Mouse (Mus musculus) myocyte (in vitro differentiated cells): ENCODE measurements around the gene Adamts4. TPM values are rescaled to one million over a fixed set of nuclear protein-coding genes. Genes with fewer than 3 reads are reported as not detected.

Experiments
- H3K27me3 ChIP-seq: one replicate; pipeline ENCODE4 v1.6.1; 2011; ENCODE audit not compliant: control insufficient read depth, insufficient read depth, insufficient read length
- H3K36me3 ChIP-seq: one replicate; pipeline ENCODE4 v1.6.1; 2011; ENCODE audit not compliant: control insufficient read depth, insufficient read depth
- H3K4me2 ChIP-seq: one replicate; pipeline ENCODE4 v1.6.1; 2011; ENCODE audit warnings: low read depth, control low read depth
- H3K4me3 ChIP-seq: one replicate; pipeline ENCODE4 v1.5.1; 2011; ENCODE audit warnings: mild to moderate bottlenecking, control low read depth, moderate library complexity
- H3K79me2 ChIP-seq: one replicate; pipeline ENCODE4 v1.6.1; 2011; ENCODE audit not compliant: control insufficient read depth, insufficient read depth
- H3ac ChIP-seq: one replicate; pipeline ENCODE4 v1.6.1; 2011; ENCODE audit not compliant: control insufficient read depth, insufficient read length
- CEBPB ChIP-seq: IDR thresholded peaks from 2 replicates; pipeline ENCODE4 v1.6.1; 2011; ENCODE audit warnings: mild to moderate bottlenecking, moderate library complexity; ENCODE audit not compliant: poor library complexity, insufficient read depth, severe bottlenecking
- E2F4 ChIP-seq: IDR thresholded peaks from one replicate; pipeline ENCODE4 v1.6.1; 2011; ENCODE audit warnings: mild to moderate bottlenecking, control low read depth, moderate library complexity; ENCODE audit not compliant: insufficient read depth
- MAX ChIP-seq: IDR thresholded peaks from one replicate; pipeline ENCODE4 v1.6.1; 2011; ENCODE audit warnings: low read depth, mild to moderate bottlenecking, control low read depth
- MYOD1 ChIP-seq, 3 experiments: IDR thresholded peaks; one replicate each; pipeline ENCODE4 v1.6.1; 2011; ENCODE audit warnings: control low read depth in 2 of 3, low read depth in 2 of 3, mild to moderate bottlenecking in 2 of 3, moderate library complexity in 1 of 3; ENCODE audit not compliant: insufficient read length in 2 of 3, control insufficient read depth in 1 of 3
- MYOG ChIP-seq, 3 experiments: IDR thresholded peaks; one replicate each; pipeline ENCODE4 v1.6.1; 2011; ENCODE audit warnings: control low read depth in 2 of 3, low read depth in 2 of 3, mild to moderate bottlenecking in 2 of 3; ENCODE audit not compliant: insufficient read length in 2 of 3, control insufficient read depth in 1 of 3, insufficient read depth in 1 of 3
- POLR2A ChIP-seq: IDR thresholded peaks from one replicate; pipeline ENCODE4 v1.6.1; 2011; ENCODE audit warnings: low read depth, mild to moderate bottlenecking, control low read depth, moderate library complexity; ENCODE audit not compliant: insufficient read length
- POLR2AphosphoS2 ChIP-seq: IDR thresholded peaks from one replicate; pipeline ENCODE4 v1.6.1; 2011; ENCODE audit warnings: low read depth, control low read depth; ENCODE audit not compliant: insufficient read length
- REST ChIP-seq: IDR thresholded peaks from one replicate; pipeline ENCODE4 v1.6.1; 2011; ENCODE audit warnings: mild to moderate bottlenecking, control low read depth, moderate library complexity; ENCODE audit not compliant: insufficient read depth, insufficient read length
- SRF ChIP-seq: IDR thresholded peaks from one replicate; pipeline ENCODE4 v1.6.1; 2011; ENCODE audit warnings: low read depth; ENCODE audit not compliant: control insufficient read depth, insufficient read length
- TCF12 ChIP-seq: IDR thresholded peaks from one replicate; pipeline ENCODE4 v1.6.1; 2011; ENCODE audit warnings: mild to moderate bottlenecking, control low read depth; ENCODE audit not compliant: poor library complexity, insufficient read depth, severe bottlenecking
- TCF3 ChIP-seq: IDR thresholded peaks from one replicate; pipeline ENCODE4 v1.6.1; 2011; ENCODE audit warnings: low read depth, control low read depth; ENCODE audit not compliant: insufficient read length
- USF1 ChIP-seq: IDR thresholded peaks from one replicate; pipeline ENCODE4 v1.6.1; 2011; ENCODE audit warnings: low read depth, mild to moderate bottlenecking, control low read depth, moderate library complexity
- polyA plus RNA-seq: library from polyadenylated mRNA; unstranded; fragments of >200 nt; fragmentation: generic; extraction: Trizol; gene quantifications from one replicate; pipeline ENCODE4 v1.2.1, GENCODE M21; 2012; ENCODE audit warnings: missing spikeins

Adamts4 gene
- polyA plus RNA-seq, 1 experiment = 15.0 TPM

GRCm38 (mm10) chr1:171271622-171272021 is 21.4 kb downstream of the Adamts4 start:
- H3ac ChIP-seq = no peak overlapping the region
- TF ChIP-seq POLR2AphosphoS2 (no peak), USF1 (no peak), MAX (no peak), REST (no peak), MYOG (IDR thresholded peaks at IDR 0.05; ENCODE audit: control insufficient read depth in 1 of 3, insufficient read depth in 1 of 3, insufficient read length in 2 of 3, low read depth in 2 of 3) (no peak), SRF (no peak), POLR2A (no peak), MYOD1 (IDR thresholded peaks at IDR 0.05; ENCODE audit: control insufficient read depth in 1 of 3, insufficient read length in 2 of 3, low read depth in 2 of 3) (no peak), E2F4 (no peak), CEBPB (no peak)
- H3K36me3 ChIP-seq = peaks cover 10% of the 10 kb centered on the region
- no peaks in the 10 kb centered on the region for H3K27me3 ChIP-seq
- H3K4me2 ChIP-seq = no peak overlapping the region
- peak overlapping the region; percentile 95 for H3K4me3 ChIP-seq
- peaks cover 3% of the 10 kb centered on the region for H3K79me2 ChIP-seq

DNA sequence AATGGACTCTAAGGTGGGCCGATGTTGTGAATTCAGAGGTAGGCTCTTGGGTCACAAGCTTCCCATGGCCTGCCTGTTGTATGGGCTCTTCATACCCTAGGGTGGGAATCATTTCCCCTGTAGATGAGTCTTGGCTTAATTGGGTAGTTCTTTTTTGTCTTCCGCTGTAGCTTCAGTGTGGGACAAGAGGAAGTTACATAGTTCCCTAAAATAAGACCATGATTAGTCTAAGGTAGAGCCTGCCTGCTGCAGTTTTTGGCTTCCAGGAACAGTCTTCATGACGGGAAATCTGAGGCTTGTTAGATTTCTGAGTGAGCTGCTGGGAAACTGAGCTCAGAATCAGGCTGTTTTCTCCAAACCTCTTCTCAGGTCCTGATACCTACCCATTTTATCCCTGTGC is 21.9 kb downstream of the Adamts4 start:
- H3K79me2 ChIP-seq = peaks cover 3% of the 10 kb centered on the region
- no peak overlapping the region for H3K4me2 ChIP-seq
- H3ac ChIP-seq = no peak overlapping the region
- no peaks in the 10 kb centered on the region for H3K27me3 ChIP-seq
- no peak overlapping the region for H3K4me3 ChIP-seq
- peaks cover 10% of the 10 kb centered on the region for H3K36me3 ChIP-seq
- no peak for TF ChIP-seq TCF12
- TF ChIP-seq CEBPB = no peak
- TF ChIP-seq POLR2A = no peak
- no peak for TF ChIP-seq TCF3

- H3K36me3 ChIP-seq = peaks cover 10% of the 10 kb centered on the region
- no peak overlapping the region for H3ac ChIP-seq
- TF ChIP-seq USF1 (no peak), TCF3 (no peak), TCF12 (no peak), CEBPB (no peak), E2F4 (no peak), POLR2A (no peak), MAX (no peak), SRF (no peak)
- H3K27me3 ChIP-seq = no peaks in the 10 kb centered on the region
- peaks cover 3% of the 10 kb centered on the region for H3K79me2 ChIP-seq
- H3K4me2 ChIP-seq = no peak overlapping the region
- H3K4me3 ChIP-seq = no peak overlapping the region
Measured at GRCm38 (mm10) chr1:171274171-171274570, 23.9 kb downstream of the Adamts4 start.

DNA sequence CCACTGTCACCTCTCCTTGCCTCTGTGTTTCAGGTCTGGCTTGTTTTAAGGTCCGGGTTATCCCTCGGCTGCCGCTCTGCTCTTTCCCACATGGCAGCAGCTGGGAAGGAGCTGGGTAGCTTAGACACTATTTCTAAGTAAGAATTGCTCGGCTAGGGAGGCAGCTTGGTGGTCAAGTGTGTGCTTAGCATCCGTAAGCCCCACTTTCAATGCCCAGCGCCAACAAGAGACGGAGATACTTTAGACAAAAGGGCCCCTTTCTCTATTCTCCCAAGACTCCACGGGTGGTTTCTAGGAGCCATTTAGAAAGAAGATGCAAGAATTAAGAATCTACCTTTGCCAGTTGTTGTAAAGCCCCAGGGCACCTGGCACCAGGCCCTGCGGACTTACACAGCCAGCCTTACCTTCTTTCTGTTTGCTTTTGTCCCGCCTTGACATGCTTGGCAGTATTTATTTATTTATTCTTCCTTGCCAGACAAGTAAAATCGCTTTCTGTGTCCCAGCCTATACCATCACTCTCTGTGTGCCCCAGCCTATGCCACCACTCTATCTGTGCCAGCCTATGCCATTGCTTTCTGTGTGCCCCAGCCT is 25.0 kb downstream of the Adamts4 start:
- H3ac ChIP-seq = no peak overlapping the region
- H3K79me2 ChIP-seq = peaks cover 3% of the 10 kb centered on the region
- H3K36me3 ChIP-seq = peaks cover 10% of the 10 kb centered on the region
- TF ChIP-seq SRF (no peak), POLR2AphosphoS2 (no peak), MYOD1 (IDR thresholded peaks at IDR 0.05; ENCODE audit: control insufficient read depth in 1 of 3, insufficient read length in 2 of 3, low read depth in 2 of 3) (no peak), CEBPB (no peak), USF1 (no peak), MYOG (IDR thresholded peaks at IDR 0.05; ENCODE audit: control insufficient read depth in 1 of 3, insufficient read depth in 1 of 3, insufficient read length in 2 of 3, low read depth in 2 of 3) (no peak)
- H3K4me3 ChIP-seq = no peak overlapping the region
- no peaks in the 10 kb centered on the region for H3K27me3 ChIP-seq
- no peak overlapping the region for H3K4me2 ChIP-seq

DNA sequence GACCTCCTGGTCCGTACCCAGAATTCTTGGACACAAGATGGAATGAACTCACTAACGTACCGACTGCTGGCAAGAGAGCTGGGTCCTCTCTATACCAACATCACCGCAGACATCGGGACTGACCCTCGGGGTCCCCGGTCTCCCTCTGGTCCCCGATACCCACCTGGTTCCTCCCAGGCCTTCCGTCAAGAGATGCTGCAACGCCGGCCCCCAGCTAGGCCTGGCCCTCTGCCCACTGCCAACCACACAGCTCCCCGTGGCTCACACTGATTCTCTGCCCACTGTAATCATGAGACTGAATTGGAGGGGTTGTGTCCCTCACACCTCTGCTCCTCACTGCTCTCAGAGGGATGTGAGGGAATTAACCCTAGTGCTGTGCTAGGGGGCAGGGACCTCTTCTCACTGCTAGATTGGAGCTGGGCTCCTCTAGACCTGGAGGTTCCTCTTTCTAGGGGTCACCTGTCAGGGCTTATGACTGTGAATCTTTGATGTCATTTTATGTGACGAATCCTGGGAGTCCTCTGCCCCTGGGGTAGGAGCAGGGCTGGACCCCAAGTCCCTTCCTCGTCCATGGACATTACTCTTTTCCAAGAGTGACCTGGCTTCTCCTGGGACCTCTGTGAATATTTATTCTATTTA is 26.0 kb downstream of the Adamts4 start:
- TF ChIP-seq SRF (no peak), USF1 (no peak), POLR2A (no peak), MAX (no peak), TCF12 (no peak), MYOG (IDR thresholded peaks at IDR 0.05; ENCODE audit: control insufficient read depth in 1 of 3, insufficient read depth in 1 of 3, insufficient read length in 2 of 3, low read depth in 2 of 3) (no peak), TCF3 (no peak), E2F4 (no peak), POLR2AphosphoS2 (no peak), CEBPB (no peak), MYOD1 (IDR thresholded peaks at IDR 0.05; ENCODE audit: control insufficient read depth in 1 of 3, insufficient read length in 2 of 3, low read depth in 2 of 3) (no peak), REST (no peak)
- Histone ChIP-seq H3K4me3 (no peak overlapping the region), H3K27me3 (no peaks in the 10 kb centered on the region), H3ac (no peak overlapping the region), H3K36me3 (peaks cover 10% of the 10 kb centered on the region), H3K79me2 (no peaks in the 10 kb centered on the region), H3K4me2 (no peak overlapping the region)
